Mouse (Mus musculus): Measurements from ENCODE around the gene Tmprss11f.
"Not testable (repeated sequence)": the region's sequence is repeated elsewhere in the genome, so short reads cannot be mapped to it uniquely, and the experiment has no call there.

The Tmprss11f gene

DNA sequence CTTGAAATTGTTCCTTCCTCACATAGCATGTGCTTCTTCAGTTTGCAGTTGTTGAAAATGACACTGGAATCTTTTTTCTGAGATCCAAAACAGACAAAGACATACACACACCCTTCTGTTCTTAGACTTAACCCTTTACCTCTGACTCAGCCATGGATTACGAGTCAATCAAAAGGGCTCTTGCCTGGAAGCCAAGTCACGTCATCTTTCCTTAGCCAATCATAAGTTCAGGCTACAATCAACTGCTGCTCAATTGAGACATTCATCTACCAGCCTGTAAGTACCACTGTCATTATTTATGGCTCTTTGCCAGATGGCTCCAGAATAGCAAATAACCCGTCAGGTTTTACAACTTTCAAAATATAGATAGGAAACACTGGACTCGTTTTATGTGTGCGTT, at the start of gene Tmprss11f:
Gene Tmprss11f (minus strand): TSS at position 101 of the 400 bp plus-strand sequence.
- in situ Hi-C loops (cut with MboI, MseI), result no loop called here

GRCm38 (mm10) chr5:86676262-86676661, 44.0 kb upstream of the Tmprss11f start, which contains the start of gene Tmprss11b:
Gene Tmprss11b (minus strand): TSS chr5:86676362.
- in situ Hi-C loops (cut with MboI, MseI), result loop anchor here in 1 of 2 experiments (5.0 kb wide), 1 partner anchor 36 kb away; no protein-coding TSS in a partner anchor

DNA sequence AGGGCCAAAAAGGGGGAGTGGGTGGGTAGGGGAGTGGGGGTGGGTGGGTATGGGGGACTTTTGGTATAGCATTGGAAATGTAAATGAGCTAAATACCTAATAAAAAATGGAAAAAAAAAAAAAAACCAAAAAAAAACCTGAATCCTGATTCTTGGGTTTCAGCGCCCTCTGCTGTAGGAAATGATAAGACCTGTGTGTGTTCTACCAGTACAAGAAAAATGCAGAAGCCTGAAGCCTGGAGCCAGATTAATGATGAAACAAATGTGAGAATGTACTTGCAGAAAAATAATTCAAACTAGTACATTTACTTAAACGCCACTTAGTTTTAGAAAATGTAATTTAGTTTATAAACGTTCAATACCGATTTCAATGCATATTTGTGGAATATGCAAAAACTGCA, 17.0 kb upstream of the Tmprss11f start:
- in situ Hi-C loops (cut with MboI, MseI), result not testable (repeated sequence)

DNA sequence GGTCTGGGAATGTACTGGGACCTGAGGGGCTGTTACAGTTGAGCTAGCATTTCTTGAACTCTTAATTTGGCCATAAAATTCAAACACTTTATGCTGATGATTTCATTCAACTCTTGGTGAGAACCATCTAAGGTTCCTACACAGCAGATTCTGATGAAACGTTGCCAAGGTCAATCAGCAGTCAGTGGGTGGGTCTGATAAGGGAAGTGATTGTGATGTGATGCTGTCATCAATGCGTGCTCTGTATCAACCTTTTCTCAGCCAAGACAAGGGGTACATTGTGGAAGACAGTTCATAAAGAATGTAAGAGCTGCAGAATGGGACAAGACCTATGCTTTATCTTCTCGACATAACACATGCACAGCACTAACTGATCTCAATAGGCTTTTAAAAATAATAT, 8.6 kb upstream of the Tmprss11f start:
- in situ Hi-C loops (cut with MboI, MseI), result no loop called here

- in situ Hi-C loops (cut with MboI, MseI), result no loop called here
These were observed 1.5 kb downstream of the Tmprss11f start for GRCm38 (mm10) chr5:86630700-86631099.

DNA sequence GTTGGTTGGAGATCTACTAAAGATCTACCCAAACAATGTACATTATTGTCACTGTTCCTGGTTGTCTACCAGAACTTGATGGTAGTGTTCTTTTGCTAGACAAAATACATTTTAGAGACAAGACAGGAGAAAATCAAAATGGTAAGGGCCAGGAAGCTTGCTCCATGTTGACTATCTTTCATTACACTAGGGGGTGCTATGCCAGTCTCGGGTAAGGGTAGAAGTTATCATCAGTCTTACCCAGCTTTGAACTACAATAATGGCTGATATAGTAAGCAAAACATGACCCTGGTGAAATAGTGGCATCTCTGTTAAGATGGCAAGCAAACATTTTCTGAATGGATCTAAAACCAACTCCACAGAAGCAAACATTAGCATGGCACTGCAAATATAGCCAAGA, 10.4 kb downstream of the Tmprss11f start:
- in situ Hi-C loops (cut with MboI, MseI), result no loop called here

- in situ Hi-C loops (cut with MboI, MseI), result no loop called here
These were observed 46.3 kb downstream of the Tmprss11f start for GRCm38 (mm10) chr5:86585896-86586295.

- in situ Hi-C loops (cut with MboI, MseI), result no loop called here
These were observed 49.6 kb downstream of the Tmprss11f start for GRCm38 (mm10) chr5:86582618-86583017.

GRCm38 (mm10) chr5:86581998-86582397, 50.2 kb downstream of the Tmprss11f start:
- in situ Hi-C loops (cut with MboI, MseI), result no loop called here

DNA sequence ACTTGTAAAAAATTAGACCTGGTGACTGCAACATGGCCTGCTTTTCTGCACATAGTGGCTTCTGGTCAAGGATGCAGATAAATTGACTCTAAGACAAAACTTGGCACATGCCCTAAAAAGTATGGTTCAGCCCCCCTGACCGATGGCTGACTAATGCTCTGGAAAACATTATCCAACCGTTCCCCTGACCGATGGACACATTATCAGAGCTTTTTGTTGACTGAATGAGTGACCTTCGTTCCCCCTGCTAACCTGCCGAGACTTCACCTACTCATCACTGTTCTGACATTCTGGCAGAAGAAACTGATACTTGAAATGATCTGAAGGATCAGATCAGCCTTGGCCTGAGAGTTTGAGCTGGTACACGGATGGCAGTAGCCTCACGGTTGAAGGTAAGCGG, 53.5 kb downstream of the Tmprss11f start:
- in situ Hi-C loops (cut with MboI, MseI), result not testable (repeated sequence)

DNA sequence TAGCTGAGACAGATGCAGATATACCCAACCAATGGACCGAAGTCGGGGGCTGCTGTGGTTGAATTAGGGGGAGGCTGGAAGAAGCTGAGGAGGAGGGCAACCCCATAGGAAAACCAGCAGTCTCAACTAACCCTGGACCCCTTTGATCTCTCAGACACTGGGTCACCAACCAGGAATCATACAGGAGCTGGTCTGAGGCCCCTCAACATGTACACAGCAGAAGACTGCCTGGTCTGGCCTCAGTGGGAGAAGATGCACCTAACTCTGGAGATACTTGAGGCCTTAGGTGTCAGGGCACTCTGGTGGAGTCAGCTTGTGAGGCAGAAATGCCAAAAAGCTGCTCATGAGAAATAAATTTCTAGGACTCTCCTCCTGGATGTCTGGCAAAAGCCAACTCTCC, 85.5 kb downstream of the Tmprss11f start:
- in situ Hi-C loops (cut with MboI, MseI), result no loop called here

- in situ Hi-C loops (cut with MboI, MseI), result no loop called here
These were observed 91.6 kb downstream of the Tmprss11f start for GRCm38 (mm10) chr5:86540601-86541000.

GRCm38 (mm10) chr5:86528725-86529124, 103.5 kb downstream of the Tmprss11f start:
- in situ Hi-C loops (cut with MboI, MseI), result no loop called here

DNA sequence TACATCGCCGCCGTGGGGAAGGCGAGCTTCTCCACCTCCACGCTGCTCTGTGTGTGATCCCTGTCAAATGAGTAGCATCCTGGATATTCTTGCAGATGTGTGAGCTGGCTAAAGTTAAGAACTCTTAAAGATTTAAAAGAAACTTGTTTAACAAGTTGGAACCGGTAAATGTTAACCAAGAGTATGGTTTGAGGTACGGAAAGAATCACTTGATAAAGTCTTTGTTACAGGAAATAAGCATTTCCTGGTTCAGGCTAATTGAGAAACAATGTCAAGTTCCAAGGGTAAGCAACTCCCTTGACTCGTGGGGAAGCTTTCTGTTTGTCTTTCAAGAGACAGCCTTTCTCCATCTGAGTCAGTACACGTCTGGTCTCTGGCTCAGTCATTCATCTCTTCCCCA, 113.7 kb downstream of the Tmprss11f start, which contains the start of gene Tmprss11g:
Gene Tmprss11g (minus strand): TSS at position 101 of the 400 bp plus-strand sequence.
- in situ Hi-C loops (cut with MboI, MseI), result no loop called here

DNA sequence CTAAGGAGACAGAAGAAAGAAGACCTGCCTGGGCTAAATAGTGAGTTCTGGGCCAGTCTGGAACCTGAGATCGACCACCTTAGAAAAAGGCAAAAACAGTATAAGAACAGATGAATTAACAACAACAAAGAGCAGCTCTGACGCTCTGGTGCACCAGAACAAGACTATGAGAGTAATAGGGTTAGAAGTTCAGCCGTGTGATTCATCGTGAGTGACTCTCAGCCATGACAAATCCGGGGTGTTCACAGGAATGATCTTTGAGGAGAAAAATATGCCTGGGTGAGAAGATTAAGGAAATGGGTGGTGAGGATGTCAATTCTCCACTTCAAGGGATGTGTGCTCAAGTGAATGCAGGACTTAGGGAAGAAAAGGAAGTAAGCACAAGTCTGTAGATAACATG, 120.7 kb downstream of the Tmprss11f start:
- in situ Hi-C loops (cut with MboI, MseI), result no loop called here

DNA sequence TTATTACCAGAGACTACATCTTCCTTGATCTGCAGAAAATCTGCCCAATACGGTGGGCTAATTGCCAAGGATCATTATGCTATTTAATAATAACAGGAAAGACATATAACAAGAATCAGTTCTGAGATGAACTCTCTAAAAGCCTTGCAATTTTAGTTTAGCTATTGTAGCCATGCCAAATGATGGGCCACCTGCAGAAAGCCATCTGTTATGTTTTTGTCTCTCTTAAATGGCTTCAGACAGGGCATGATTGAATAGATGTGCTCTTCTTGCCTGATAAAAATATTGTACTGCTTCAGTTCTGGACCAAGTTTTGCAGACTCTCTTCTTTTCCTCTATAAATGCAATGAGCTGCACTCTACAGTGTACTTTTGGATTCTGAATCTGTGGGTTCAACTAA, 138.8 kb downstream of the Tmprss11f start:
- in situ Hi-C loops (cut with MboI, MseI), result no loop called here

GRCm38 (mm10) chr5:86482562-86482961, 149.7 kb downstream of the Tmprss11f start:
- in situ Hi-C loops (cut with MboI, MseI), result no loop called here

DNA sequence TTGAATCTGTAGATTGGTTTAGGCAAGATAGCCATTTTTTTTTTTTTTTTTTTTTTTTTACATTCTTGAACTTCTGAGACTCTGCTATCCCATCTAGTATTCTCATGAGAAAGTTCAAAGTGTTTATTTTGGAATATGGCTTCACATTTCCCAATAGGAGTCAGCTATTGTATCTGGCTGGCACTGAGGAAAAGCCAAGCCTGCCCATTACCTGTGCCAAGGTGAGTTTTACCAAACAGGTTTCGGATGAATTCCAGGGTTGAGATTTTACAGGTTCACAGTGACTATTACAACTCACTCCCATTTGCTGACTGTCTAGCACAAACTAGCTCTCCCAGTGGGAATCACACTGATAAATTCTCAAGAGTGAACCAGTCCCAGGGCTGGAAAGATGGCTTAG, 150.2 kb downstream of the Tmprss11f start:
- in situ Hi-C loops (cut with MboI, MseI), result no loop called here

DNA sequence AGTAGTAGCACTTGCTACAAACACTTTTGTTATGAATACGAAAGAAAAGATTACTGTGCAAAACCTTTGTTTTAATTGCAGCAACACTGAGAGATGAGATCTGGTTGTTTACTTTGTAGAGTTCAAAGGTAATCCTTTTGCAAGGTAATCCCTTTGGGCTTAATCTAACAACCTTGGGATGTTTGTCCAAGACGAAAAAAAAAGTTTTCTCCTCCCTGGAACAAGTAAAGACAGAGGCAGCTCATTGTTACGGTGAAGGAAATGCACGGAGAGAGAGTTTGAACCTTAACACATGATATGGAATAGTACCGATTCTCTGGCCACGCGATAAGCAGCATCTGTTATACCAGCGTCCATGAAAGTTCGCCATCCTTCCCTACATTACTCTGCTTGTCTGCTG, 158.4 kb downstream of the Tmprss11f start:
- in situ Hi-C loops (cut with MboI, MseI), result no loop called here
